Mouse (Mus musculus) CH12.LX (cell line): ENCODE results near the gene Plekhg6. TPM values are rescaled to one million over a fixed set of nuclear protein-coding genes. Genes with fewer than 3 reads are reported as not detected.

ENCODE experiments used
- DNase-seq: peaks from one replicate; pipeline ENCODE4 v3.0.0-alpha.2; 2013; ENCODE audit errors: extremely low read depth
- H3K27ac ChIP-seq: 2 replicates; pipeline ENCODE4 v1.5.1; 2012; ENCODE audit warnings: low read depth, mild to moderate bottlenecking, control low read depth, moderate library complexity; ENCODE audit not compliant: insufficient read depth
- H3K27me3 ChIP-seq: replicated peaks from 2 replicates; pipeline ENCODE3; 2012; ENCODE audit warnings: inconsistent platforms
- H3K36me3 ChIP-seq, 2 experiments: replicated peaks in 1 of 2; 2 replicates each; pipeline versions ENCODE3 to v1.6.1; 2012; ENCODE audit warnings: inconsistent platforms in 1 of 2, low read length in 1 of 2, mild to moderate bottlenecking in 1 of 2, mixed read lengths in 1 of 2, moderate library complexity in 1 of 2; ENCODE audit not compliant: control insufficient read depth in 1 of 2, insufficient read depth in 1 of 2
- H3K4me1 ChIP-seq, 2 experiments: 2 replicates each; pipeline ENCODE4 v1.6.1; 2012; ENCODE audit warnings: inconsistent platforms in 1 of 2, moderate library complexity in 1 of 2; ENCODE audit not compliant: insufficient read depth in 2 of 2, control insufficient read depth in 1 of 2
- H3K4me2 ChIP-seq: 2 replicates; pipeline ENCODE4 v1.6.1; 2012; ENCODE audit warnings: low read depth, mild to moderate bottlenecking, control low read depth; ENCODE audit not compliant: poor library complexity, insufficient read depth, severe bottlenecking
- H3K4me3 ChIP-seq, 3 experiments: fragments of 150-350 bp in 1 of 3; sonication (generic) in 1 of 3; replicated peaks in 1 of 3; 2 replicates each; pipeline versions ENCODE3 to v1.5.1; 2011 to 2012; ENCODE audit warnings: low read depth in 2 of 3, low read length in 2 of 3, mild to moderate bottlenecking in 2 of 3, moderate library complexity in 2 of 3, control low read depth in 1 of 3, improper control_type of control experiment in 1 of 3, inconsistent platforms in 1 of 3, mixed read lengths in 1 of 3; ENCODE audit not compliant: poor library complexity in 1 of 3
- H3K79me2 ChIP-seq: replicated peaks from 2 replicates; pipeline ENCODE4 v1.6.1; 2012; ENCODE audit warnings: mild to moderate bottlenecking, moderate library complexity; ENCODE audit not compliant: control insufficient read depth, poor library complexity, insufficient read depth, severe bottlenecking; ENCODE audit errors: extremely low read depth
- H3K9ac ChIP-seq: 2 replicates; pipeline ENCODE4 v1.6.1; 2012; ENCODE audit warnings: low read depth, mild to moderate bottlenecking, control low read depth, moderate library complexity; ENCODE audit not compliant: insufficient read depth
- H3K9me3 ChIP-seq: replicated peaks from 2 replicates; pipeline ENCODE3; 2012; ENCODE audit warnings: low read length, inconsistent platforms, mixed read lengths
- BHLHE40 ChIP-seq: IDR thresholded peaks from 2 replicates; pipeline ENCODE4 v1.6.1; 2011; ENCODE audit warnings: mild to moderate bottlenecking, low read depth, low read length, improper control_type of control experiment
- CTCF ChIP-seq, 2 experiments: IDR thresholded peaks in 1 of 2; conservative IDR thresholded peaks in 1 of 2; 2 replicates each; pipeline ENCODE4 v1.5.1; 2011 to 2012; ENCODE audit warnings: low read depth in 2 of 2, low read length in 2 of 2, improper control_type of control experiment in 1 of 2, inconsistent platforms in 1 of 2, mild to moderate bottlenecking in 1 of 2, moderate library complexity in 1 of 2
- EP300 ChIP-seq: IDR thresholded peaks from 2 replicates; pipeline ENCODE4 v1.6.1; 2011; ENCODE audit warnings: low read length, improper control_type of control experiment
- IRF4 ChIP-seq: IDR thresholded peaks from 2 replicates; pipeline ENCODE4 v1.6.1; 2014; ENCODE audit warnings: low read depth, mild to moderate bottlenecking, inconsistent platforms, low read length, improper control_type of control experiment
- JUN ChIP-seq: IDR thresholded peaks from 2 replicates; pipeline ENCODE4 v1.6.1; 2011; ENCODE audit warnings: low read depth, mild to moderate bottlenecking, low read length, improper control_type of control experiment, moderate library complexity; ENCODE audit not compliant: insufficient read depth
- MAZ ChIP-seq: IDR thresholded peaks from 2 replicates; pipeline ENCODE4 v1.6.1; 2012; ENCODE audit warnings: low read depth, mild to moderate bottlenecking, inconsistent platforms, low read length, improper control_type of control experiment, moderate library complexity
- MEF2A ChIP-seq: IDR thresholded peaks from 2 replicates; pipeline ENCODE4 v1.6.1; 2014; ENCODE audit warnings: low read depth, mild to moderate bottlenecking, inconsistent platforms, low read length, improper control_type of control experiment, borderline replicate concordance
- NELFE ChIP-seq: IDR thresholded peaks from 2 replicates; pipeline ENCODE4 v1.6.1; 2011; ENCODE audit warnings: low read depth, low read length, improper control_type of control experiment
- NRF1 ChIP-seq: IDR thresholded peaks from 2 replicates; pipeline ENCODE4 v1.6.1; 2014; ENCODE audit warnings: low read depth, mild to moderate bottlenecking, inconsistent platforms, low read length, improper control_type of control experiment, moderate library complexity
- PAX5 ChIP-seq: IDR thresholded peaks from 2 replicates; pipeline ENCODE4 v1.6.1; 2012; ENCODE audit warnings: low read length, inconsistent platforms, mixed read lengths
- POLR2A ChIP-seq: IDR thresholded peaks from 2 replicates; pipeline ENCODE4 v1.6.1; 2011; ENCODE audit warnings: low read depth, mild to moderate bottlenecking, improper control_type of control experiment, low read length
- RAD21 ChIP-seq: IDR thresholded peaks from 2 replicates; pipeline ENCODE4 v1.6.1; 2011; ENCODE audit warnings: low read depth, mild to moderate bottlenecking, low read length, improper control_type of control experiment, moderate library complexity
- SMC3 ChIP-seq: IDR thresholded peaks from 2 replicates; pipeline ENCODE4 v1.6.1; 2011; ENCODE audit warnings: low read depth, low read length, improper control_type of control experiment
- TBP ChIP-seq: conservative IDR thresholded peaks from 2 replicates; pipeline ENCODE4 v1.6.1; 2011; ENCODE audit warnings: low read depth, low read length, improper control_type of control experiment
- UBTF ChIP-seq: IDR thresholded peaks from 2 replicates; pipeline ENCODE4 v1.6.1; 2012; ENCODE audit warnings: low read depth, mild to moderate bottlenecking, inconsistent platforms, low read length, improper control_type of control experiment, moderate library complexity
- ZKSCAN1 ChIP-seq: IDR thresholded peaks from 2 replicates; pipeline ENCODE4 v1.6.1; 2012; ENCODE audit warnings: low read depth, inconsistent platforms, low read length, improper control_type of control experiment, borderline replicate concordance
- ZNF384 ChIP-seq: IDR thresholded peaks from 2 replicates; pipeline ENCODE4 v1.6.1; 2012; ENCODE audit warnings: low read depth, low read length, improper control_type of control experiment, inconsistent platforms
- dilution Hi-C: fragments of 300-500 bp; cut with MboI; formaldehyde crosslinking; loops from 2 replicates; pipeline ENCODE4 v1.14.3; 2020; ENCODE audit warnings: low sequenced_read_pairs; ENCODE audit not compliant: extremely low pct_unique_long_range_greater_than_20kb, extremely low pct_ligation_motif_present
- in situ Hi-C: fragments of 300-500 bp; cut with MboI; formaldehyde crosslinking; loops from 3 replicates; pipeline ENCODE4 v1.14.3; 2019; ENCODE audit warnings: low sequenced_read_pairs, low pct_ligation_motif_present, low pct_unique_long_range_greater_than_20kb, mixed read lengths
- polyA plus RNA-seq: library from polyadenylated mRNA; unstranded; fragments of >175 nt; gene quantifications from 2 replicates; pipeline ENCODE4 v1.2.1, GENCODE M21; 2012; ENCODE audit warnings: low read depth; ENCODE audit not compliant: insufficient read length
- total RNA-seq, 2 experiments: library from RNA; depleted of rRNA; stranded (reverse); fragments of 300-350 nt in 1 of 2; fragments of >200 nt in 1 of 2; gene quantifications; 2 replicates each; pipeline ENCODE4 v1.2.3; 2012 to 2014

Plekhg6 gene
- total and polyA plus RNA-seq, 3 experiments = not detected

GRCm38 (mm10) chr6:125322794-125323193 lies 57.8 kb downstream of the Plekhg6 start:
- in situ Hi-C loops = no loop called here
- Histone ChIP-seq H3K4me1 (no peaks in the 10 kb centered on the region), H3K27ac (no peak overlapping the region), H3K4me2 (no peak overlapping the region), H3K4me3 (no peak overlapping the region), H3K36me3 (no peaks in the 10 kb centered on the region), H3K9me3 (no peaks in the 10 kb centered on the region), H3K79me2 (no peaks in the 10 kb centered on the region), H3K27me3 (peaks cover 98% of the 10 kb centered on the region), H3K9ac (no peak overlapping the region)
- dilution Hi-C loops = no loop called here
- TF ChIP-seq MAZ = no peak
- TF ChIP-seq POLR2A = no peak
- DNase-seq = no peak

DNA sequence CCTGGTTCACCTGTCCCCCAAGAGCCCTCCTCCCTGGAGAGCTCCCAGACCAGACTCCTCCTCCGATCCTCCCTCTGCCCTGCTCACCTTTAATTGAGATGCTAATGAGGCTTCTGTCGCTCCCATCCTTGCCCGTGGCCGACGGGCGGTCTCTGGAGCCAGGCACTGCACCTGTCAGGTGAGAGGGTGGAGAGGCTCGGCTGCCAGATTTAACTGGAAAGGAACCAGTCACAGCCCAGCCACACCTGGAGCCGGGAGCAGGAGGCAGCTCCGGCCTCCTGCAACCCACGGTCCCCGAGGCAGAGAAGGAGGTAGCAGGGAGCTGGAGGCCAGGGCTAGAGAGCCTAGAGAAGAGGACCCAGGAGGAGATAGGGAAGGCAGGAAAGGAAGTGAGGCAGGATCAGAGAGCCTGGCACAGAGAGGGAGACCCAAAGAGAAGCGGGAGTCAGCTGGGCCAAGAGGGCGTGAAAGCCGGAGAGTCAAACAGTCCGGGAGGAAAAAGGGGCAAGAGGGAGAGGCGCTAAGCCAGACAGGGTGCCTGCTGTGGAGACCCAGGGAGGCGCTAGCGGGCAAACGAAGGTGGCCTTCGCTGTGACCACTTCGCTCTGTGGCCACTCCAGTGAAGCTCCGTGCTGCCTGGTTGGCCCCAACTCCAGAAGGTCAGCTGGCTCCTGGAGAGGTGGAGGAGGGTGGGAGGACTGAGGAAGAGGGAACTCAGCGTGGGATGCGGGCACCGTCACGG lies 59.3 kb downstream of the Plekhg6 start:
- Histone ChIP-seq H3K4me3 (no peak overlapping the region), H3K4me2 (no peak overlapping the region), H3K9ac (no peak overlapping the region), H3K79me2 (no peaks in the 10 kb centered on the region), H3K4me1 (no peaks in the 10 kb centered on the region), H3K36me3 (no peaks in the 10 kb centered on the region), H3K9me3 (no peaks in the 10 kb centered on the region), H3K27ac (no peak overlapping the region), H3K27me3 (peaks cover 98% of the 10 kb centered on the region)
- in situ Hi-C loops = no loop called here
- no peak for DNase-seq
- dilution Hi-C loops = no loop called here
- TF ChIP-seq BHLHE40 (no peak), EP300 (no peak), UBTF (no peak), SMC3 (no peak), NELFE (no peak), PAX5 (no peak)

GRCm38 (mm10) chr6:125320323-125320722 lies 60.3 kb downstream of the Plekhg6 start, which contains the start of gene Scnn1a:
TSS of gene Scnn1a (plus strand) at chr6:125320659.
- in situ Hi-C loops (no loop called here), dilution Hi-C loops (no loop called here)
- TF ChIP-seq JUN = no peak
- TF ChIP-seq TBP = no peak
- no peak for TF ChIP-seq NELFE
- no peak for TF ChIP-seq IRF4
- no peak for TF ChIP-seq RAD21
- no peak for TF ChIP-seq NRF1
- TF ChIP-seq ZKSCAN1 = no peak
- no peak for TF ChIP-seq CTCF (conservative IDR thresholded peaks at IDR 0.05 in 1 of 2, IDR thresholded peaks at IDR 0.05 in 1 of 2; ENCODE audit: low read depth in 2 of 2, low read length in 2 of 2)
- no peak for TF ChIP-seq ZNF384
- TF ChIP-seq MEF2A = no peak
- H3K4me2 ChIP-seq = no peak within 1 kb of the TSS
- H3K9me3 ChIP-seq = no peaks in the 10 kb centered on the region
- H3K79me2 ChIP-seq = no peaks in the 10 kb centered on the region
- no peak for DNase-seq
- H3K9ac ChIP-seq = no peak within 1 kb of the TSS
- H3K4me3 ChIP-seq = peak within 1 kb of the TSS in 1 of 3 experiments; percentile 30
- H3K36me3 ChIP-seq = no peaks in the 10 kb centered on the region
- peaks cover 98% of the 10 kb centered on the region for H3K27me3 ChIP-seq
- no peak within 1 kb of the TSS for H3K27ac ChIP-seq
- H3K4me1 ChIP-seq = no peaks in the 10 kb centered on the region
